Mouse (Mus musculus) urinary bladder, adult 18-20 months (tissue): ENCODE data around the gene Msl1.

ENCODE experiments used
- DNase-seq, 2 experiments: peaks; one replicate each; pipeline ENCODE4 v3.0.0; 2022; ENCODE audit warnings: low spot score in 2 of 2, mixed read lengths in 2 of 2

Gene Msl1

DNA sequence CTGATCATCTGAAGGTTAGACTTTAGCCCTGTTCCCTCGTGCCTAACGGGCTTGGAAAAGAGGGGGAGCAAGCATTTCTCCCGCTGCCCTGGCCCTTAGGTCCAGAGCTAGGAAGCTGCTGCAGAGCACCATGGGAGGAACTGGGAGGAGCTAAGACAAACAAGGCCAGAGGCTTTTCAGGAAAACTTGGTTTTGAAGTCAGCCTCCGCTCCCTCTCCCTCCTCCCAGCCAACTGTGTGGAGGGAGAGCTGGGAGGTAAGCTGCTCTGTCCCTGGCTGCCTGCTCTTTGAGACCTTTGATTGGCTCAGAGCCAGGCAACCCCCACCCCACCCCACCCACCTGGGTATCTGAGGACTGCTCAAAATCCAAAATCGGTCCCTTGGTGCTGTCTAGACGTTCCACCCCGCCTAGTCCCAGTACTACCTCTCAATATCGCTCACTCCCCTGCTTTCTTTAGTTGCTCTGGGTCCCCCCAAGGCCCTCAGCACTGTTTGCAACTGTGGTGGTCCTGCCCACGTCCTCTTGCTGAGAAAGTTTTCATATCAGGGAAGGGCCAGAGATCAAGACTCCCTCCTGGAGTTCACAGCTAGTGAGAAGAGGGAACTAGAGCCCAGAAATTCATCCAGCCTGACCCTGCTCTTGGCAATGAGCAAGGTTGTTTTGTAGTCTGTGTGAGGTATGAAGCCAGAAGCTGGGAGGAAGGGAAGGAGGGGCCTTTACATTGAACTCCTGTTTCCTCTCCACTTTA, 18.3 kb upstream of the Msl1 start:
- DNase-seq, result peak in 1 of 2 experiments; percentile 68

DNA sequence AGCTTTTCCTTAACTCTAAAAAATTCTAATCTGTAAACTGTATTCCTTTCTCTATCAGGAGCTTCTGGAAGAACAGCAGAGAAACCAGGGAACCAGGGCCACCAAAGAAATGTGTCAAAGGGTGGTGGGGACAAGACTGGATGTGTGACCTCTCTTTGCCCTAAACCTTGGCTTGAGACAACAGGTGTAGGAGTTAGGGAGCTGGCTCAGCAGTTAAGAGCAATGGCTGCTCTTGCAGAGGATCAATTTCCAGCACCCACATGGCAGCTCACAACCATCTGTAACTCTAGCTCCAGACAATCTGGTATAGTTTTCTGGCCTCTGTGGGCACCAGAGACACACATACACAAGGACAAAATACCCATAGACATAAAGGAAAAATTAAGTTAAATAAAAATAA, 17.4 kb upstream of the Msl1 start:
- DNase-seq, result no peak

DNA sequence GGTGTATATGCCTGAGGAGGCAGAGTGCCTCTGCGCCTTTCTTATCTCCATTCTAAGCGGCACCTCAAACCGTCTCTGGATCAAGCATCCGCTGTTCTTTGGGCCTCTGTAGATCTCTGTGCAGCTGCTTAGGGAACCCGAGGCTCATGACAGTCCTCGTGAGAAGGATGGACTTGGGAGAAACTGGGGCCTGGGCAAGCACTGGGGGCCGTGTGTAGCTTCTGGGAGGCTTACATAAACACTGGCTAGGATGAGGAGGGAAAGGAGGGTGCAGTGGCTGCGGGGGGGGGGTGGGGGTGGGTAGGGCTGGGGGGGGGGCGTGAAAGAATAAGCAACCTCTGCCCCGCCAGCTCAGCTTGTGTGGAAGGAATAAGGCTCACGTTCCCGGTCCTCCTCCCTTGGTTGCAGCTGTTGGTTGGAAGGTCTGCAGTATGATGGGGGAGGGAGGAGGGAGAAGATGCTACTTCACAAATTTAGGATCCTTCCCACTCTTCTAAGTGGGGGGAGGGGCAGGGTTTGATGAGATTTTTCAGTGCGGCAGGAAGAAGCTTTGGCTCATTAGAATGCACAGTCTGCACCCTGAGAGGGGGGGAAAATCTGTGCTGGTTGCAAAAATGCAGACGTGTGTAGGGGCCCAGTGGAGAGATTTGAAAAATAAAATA, 13.3 kb upstream of the Msl1 start:
- peak in 1 of 2 experiments; percentile 68 for DNase-seq

DNA sequence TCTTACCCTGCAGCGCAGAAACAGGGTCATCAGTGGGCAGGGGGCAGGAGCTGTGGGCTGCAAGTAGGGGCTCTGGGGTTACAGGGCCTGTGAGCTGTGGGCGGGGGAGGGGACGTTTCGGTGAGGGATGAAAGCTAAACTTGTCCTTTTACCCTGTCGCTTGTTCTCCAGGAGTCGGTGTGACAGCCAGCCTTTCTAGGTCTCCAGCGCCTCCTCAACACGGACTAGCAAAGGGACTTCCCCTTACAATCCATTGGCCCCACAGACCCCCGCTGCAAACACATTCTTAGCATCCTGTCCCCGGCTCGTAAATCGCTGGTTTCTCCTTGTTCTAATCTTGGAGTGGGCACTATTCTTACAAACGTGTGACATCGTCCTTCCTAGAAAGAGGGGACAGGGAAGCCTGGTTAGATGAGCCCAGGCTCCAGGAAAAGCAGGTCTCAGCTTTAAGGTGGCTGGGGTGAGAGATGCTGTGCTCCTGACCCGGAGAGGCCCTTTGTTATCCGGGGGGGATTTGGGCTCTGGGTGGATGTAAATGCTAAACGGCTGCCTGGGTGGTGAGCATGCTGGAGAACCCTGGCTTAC, 12.6 kb upstream of the Msl1 start:
- DNase-seq, result peak in 1 of 2 experiments; percentile 14

DNA sequence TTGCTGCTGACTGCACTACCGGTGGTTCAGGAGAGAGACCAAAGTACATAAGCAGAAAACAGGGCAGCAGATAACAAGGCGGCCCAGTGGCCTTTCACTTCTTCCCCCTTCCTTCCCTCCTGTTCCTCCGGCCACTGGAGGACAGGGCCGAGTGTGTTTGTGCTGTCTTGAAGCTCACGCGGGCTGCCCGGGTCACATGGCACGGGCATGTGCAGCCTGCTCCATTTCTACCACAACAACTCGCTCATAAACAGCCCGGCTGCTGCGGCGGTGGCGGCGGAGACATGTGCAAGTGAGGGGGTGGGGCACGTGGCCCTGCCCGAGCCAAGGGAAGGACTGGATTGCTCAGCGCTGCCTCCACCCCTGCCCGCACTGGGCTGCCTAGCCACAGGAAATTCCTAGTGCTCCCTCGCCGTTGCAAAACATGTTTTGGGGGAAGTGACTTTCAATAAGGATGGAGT, 12.1 kb upstream of the Msl1 start:
- DNase-seq, result peak; percentile 90 to 99

DNA sequence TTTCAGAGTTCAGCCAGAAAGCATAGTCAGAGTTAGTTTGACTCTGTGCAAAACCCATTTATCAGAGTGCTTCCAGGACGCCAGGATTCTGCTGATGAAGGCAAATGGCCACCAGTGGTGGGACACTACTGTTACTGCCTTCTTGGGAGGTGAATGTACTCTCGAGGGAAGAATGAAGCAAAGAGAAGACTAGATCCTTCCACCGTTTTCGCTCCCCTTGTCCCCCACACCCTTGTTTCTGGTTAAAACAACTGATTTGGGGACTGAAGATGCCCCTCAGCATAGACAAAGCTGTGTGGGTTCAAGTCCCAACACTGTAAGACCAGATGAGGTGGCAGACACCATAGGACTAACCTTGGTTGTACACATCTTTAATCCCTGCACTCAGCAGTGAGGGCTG, 11.2 kb upstream of the Msl1 start:
- no peak for DNase-seq

DNA sequence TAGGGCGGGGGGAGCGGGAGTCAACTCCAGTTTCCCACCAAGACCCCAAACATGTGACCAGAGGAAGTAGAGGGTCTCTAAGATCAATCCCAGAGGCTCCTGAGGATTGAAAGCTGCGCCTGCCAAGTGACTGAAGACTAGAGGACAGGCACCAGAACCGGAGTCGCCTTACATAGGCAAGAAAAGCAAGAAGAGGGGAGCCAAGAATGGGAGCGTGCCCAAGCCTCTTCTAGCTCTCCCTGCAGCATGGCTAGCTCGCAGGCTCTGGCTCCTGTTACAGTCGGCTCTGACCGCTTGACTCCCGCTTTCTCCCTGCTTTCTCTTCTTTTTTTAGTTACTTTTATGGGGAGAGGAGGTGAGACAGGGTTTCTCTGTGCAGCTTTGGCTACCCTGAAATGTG, 10.1 kb upstream of the Msl1 start:
- no peak for DNase-seq

DNA sequence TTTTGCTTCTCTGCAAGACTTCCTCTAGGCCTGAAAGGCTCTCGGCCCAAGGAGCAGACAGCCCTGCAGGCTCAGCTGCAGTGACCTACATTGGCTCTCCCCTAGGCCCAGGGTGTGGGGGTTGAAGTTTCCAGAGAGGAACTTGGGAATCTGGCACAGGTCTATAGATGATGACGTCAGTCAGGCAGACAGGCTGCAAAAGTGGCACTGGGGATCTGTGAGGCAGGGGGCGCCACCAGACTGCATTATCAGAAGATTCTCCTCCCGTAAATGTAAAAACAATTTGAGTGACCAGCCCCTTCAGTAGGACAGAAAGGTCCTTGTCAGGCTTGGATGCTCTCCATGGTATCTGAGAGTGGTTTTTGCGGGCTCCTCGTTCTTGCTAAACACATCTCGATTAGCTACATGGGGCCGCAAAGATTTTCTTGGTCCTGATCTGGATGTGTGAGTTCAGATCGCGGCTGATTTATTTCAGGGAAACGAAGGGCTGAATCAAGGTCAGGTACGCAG, 9.5 kb upstream of the Msl1 start:
- peak in 1 of 2 experiments; percentile 67 for DNase-seq

DNA sequence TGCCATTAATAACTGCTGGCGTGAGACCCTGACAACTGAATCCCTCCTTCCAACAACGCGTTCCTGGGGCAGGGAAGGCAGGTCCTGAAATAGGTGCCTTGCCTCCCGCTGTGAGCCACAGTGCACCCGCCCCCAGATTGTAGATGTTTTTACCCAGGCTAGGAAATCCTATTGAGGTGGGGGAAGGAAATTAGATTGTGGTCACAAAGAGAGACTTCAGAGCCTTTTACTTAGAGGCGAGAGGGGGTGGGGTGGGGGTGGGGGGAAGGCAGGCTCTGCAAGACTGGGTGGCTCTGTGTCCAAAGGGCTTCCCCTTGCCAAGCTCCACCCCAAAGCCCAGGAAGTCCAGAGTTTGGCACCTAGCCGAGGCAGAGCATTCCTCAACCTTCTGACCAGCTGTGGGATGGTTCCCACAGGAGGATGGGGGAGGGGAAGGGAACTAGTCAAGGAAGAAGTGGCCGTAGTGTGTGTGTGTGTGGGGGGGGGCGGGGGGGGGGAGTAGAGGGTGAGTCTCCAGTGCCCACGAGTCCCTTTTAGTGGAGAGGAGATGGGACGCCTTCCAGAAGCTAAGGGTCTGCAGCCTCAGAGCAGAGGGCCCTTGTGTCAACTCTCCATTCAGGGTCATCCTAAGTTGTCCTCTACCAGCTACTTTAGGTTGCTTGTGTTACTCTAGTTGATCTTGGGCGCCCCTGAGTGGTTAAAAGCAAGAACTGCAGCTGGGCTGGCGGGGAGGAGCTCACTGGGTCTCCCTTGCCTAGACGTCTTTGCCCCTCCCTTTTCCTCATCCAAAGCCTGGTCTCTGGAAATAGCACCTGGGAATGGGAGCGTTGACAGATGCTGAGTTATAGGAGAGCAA, 8.7 kb upstream of the Msl1 start:
- peak; percentile 93 to 95 for DNase-seq

DNA sequence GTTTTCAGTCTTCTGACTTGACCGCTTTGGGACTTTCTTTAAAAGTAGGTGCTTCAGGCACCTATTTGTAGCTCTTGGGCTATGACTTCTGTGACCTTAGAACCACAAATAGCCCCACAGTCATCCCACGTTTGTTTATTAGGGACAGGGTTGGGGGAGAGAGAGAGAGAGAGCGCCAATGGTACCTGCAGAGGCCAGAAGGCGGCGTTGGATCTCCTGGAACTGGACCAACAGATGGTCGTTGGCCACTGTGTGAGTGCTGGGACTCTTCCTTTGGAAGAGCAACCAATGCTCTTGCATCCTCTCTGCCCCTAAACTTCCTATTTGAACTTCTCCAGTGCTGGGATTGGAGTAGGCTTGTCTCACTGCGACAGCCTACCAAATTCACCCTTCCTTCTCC, 8.1 kb upstream of the Msl1 start:
- DNase-seq, result no peak

DNA sequence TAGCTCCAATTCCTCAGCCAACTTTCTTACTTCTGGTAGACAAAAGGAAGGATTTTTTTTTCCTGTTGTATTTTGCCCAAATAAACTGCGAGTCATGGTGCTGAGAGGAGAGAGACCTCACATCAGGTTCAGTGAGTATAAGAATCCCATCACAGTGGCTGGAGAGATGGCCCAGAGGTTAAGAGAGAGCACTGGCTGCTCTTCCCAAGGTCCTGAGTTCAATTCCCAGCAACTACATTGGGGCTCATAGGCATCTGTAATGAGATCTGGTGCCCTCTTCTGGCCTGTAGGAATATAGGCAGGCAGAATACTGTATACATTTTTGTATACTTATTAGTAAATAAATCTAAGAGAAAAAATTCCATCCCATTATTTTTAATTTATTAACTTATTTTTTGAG, 7.6 kb upstream of the Msl1 start:
- no peak for DNase-seq

DNA sequence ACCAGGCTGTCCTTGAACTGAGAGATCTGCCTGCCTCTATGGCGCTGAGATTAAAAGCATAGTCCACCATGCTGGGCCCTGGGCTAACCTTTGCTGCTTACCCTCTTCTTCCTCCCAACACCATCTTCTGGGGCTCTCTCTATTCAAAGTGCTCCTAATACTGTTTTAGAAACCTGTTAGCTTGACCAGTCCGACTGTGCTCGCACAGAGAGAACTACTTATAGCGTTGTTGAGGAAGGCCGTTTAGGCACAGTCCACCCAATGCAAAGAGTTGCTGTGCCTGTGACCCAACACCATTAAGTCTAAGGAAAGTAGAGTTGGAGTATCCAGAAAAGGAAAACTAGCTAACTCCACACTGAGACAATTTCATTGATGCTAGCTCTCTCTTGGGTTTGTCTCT, 7.2 kb upstream of the Msl1 start:
- no peak for DNase-seq

DNA sequence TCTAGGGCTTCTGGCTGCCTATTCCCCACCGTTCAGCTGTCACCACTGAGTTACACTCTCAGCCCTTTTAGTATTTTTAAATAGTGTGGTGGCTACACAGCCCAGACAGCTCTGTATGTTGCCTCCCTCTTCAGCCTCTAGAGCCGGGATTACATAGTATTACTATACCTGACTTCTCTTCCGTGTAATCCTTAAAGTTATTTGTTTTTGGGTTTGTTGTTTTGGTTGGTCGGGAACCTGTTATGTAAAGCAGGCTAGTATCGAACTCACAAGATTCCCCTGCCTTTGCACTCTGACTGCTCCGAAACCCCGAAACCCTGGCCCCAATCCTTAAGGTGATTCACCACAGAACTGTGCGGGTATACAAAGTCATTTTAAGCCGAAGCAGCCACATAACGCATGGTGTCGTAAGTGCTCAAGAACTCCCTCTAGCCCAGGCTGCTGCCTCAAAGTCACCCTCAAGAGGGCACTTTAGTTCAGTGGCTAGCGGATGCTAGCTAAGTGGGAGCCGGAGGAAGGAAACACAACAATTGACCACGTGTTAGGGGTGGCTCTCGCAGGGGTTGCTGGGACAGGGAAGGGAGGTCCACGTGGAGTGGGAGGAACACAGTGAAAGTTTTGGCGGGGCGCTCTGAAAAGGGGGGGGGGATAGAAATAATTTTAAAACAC, 6.6 kb upstream of the Msl1 start:
- peak; percentile 69 to 90 for DNase-seq

DNA sequence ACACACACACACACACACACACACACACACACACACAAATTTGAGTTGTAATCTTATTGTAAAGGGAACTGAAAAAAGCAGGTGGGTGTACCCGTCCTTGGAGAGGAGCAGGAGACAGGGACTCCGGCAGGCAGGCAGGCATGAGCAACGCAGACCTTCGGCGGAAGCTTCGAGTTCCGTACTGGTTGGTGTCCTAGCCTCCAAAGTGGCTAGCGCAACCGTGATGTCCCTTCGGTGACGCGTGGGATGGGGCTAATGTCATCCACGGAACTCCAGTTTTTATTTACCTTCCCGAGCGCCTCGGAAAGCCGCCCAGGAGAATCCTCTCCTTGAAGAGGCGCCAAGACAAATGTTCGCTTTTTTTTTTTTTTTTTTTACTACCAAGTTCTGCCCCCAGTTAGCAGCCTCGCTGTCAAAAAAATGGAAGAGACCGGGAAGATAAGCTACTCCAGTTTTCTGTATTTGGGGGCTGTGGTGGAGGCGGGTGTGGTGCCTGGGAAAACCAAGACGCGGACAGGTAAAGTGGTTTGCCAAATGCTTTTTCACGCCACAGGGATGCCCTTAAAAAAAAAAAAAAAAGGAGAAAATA, 6.0 kb upstream of the Msl1 start:
- DNase-seq, result no peak

DNA sequence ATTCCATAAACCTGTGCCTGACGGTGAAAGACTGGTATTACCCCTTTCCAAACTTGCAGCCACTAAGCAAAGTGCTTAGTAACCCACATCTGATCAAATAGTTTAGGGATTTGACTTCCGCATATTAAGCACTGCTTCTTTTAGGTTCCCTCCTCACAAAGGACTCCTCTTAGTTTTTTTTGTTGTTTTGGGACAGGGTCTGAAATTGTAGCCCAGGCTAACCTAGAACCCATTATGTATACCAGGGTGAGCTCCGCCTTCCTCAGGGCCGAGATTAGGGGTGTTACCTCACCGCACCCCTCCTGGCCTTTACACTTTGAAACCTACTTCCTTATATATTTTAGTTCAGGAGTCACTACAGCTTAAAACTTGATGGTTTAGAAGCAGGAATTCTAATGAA, 5.5 kb upstream of the Msl1 start:
- DNase-seq, result no peak

DNA sequence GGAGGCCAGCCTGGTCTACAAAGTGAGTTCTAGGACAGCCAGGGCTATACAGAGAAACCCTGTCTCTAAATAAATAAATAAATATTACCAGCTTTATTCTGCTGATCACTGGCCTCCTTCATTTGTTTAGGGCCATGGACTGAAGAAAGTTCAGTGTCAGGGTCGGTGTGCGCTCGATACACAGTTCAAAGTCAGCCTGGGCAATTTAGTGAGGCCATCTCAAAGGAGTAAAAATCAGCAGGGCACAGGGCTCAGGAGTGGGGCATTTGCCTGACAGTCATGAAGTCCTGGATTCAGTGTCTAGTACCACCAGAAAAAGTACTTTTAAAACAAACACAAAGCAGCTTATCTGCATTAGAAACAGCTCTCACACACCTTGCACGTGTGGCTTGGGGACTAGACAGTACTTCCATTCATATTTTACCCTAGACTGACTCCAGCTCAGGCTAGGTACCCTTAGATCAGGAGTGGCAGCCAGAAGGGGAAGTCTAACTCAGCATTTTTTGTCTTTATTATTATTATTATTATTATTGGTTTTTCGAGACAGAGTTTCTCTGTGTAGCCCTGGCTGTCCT, 4.6 kb upstream of the Msl1 start:
- no peak for DNase-seq

DNA sequence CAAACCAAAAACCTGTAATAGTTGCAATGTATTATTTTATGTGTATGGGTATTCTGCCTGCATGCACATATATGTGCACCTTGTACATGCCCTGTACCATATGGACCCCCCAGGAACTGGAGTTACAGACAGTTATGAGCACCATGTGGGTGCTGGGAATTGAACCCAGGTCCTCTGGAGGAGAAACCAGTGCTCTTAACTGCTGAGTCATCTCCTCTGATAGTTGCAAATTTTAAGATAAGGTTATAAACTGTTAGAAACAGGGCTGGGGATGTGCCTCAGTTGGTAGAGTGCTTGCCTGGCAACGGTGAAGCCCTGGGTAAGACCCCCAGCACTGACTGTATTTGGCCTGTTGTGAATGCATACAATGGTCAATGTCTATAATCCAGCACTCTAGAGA, 3.9 kb upstream of the Msl1 start:
- no peak for DNase-seq

DNA sequence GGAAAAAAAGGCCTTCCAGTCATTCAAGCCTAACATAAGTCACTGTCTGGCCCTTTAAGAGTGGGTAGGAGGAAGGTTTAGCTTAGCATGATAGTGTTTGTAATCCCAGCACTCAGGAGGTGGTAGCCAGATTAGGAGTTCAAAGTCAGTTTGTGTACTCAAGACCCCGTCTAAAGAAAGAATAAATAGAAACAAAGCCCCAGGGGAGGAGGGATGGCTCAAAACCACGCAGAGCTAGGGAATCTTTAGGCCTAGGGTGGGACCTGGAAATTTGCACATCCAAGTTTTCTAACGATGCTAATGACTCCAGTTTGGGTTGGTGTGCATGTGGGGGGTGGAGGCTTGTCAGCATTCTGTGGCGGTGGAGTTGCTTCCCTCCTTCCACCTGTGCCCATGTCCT, 3.2 kb upstream of the Msl1 start:
- DNase-seq, result no peak

DNA sequence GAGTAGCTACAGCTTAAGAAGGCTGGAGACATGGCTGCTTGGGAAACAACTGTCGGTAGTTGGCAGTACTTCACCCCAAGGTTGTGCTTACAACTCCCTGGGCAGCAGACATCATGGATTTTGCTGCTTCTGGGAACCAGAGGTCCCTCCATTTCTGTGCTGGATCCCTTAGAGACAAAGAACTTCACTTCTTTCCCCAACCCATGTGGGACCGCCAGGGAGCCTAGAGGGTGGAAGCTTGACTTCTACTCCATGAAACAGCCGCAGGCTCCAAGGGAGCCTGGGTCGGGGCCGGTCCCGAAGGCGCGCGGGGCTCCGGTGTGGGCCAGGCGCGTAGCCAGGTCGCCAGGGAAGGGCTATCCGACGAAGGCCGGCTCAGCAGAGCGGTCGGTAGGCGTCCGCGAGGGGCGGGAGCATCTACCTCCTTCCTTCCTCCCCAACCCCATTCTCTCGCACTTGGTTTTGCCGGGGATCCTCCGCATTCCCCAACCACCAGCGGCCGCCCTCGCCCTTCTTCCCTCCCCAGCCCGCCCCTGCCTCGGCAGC, 774 bp upstream of the Msl1 start:
- DNase-seq, result peak in 1 of 2 experiments; percentile 81
